Mouse (Mus musculus) CH12F3 (cell line): ENCODE measurements around the gene Gm20388.

ENCODE experiments used
- in situ Hi-C: fragments of 300-500 bp; cut with MboI; formaldehyde crosslinking; loops from 2 replicates; pipeline ENCODE4 v1.14.3; 2020; ENCODE audit warnings: low sequenced_read_pairs

Gm20388 gene

GRCm38 (mm10) chr8:121346862-121347261, 1436.2 kb downstream of the Gm20388 start:
- in situ Hi-C loops = no loop called here

- in situ Hi-C loops = no loop called here
These were observed 1438.4 kb downstream of the Gm20388 start for GRCm38 (mm10) chr8:121348998-121349397.

DNA sequence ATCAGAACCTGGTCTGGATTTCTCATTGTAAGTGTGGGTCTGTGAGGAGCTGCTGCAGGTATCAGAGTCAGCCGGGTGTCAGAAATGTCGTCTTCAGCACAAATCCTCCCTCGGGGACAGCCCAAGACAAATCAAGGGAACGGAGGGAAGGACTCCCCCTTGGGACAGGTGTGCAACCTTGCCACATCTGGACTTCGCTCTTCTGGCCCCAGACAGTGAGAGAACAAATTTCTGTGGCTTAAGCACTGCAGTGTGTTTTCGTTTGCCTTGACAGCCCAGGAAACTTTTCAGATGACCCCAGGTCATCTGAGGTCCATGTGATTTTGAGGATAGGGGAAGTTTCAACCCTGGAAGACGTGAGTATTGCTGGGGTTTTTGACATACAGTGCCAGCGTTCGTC, 1440.2 kb downstream of the Gm20388 start:
- in situ Hi-C loops = no loop called here

GRCm38 (mm10) chr8:121354844-121355243, 1444.2 kb downstream of the Gm20388 start:
- in situ Hi-C loops = no loop called here

DNA sequence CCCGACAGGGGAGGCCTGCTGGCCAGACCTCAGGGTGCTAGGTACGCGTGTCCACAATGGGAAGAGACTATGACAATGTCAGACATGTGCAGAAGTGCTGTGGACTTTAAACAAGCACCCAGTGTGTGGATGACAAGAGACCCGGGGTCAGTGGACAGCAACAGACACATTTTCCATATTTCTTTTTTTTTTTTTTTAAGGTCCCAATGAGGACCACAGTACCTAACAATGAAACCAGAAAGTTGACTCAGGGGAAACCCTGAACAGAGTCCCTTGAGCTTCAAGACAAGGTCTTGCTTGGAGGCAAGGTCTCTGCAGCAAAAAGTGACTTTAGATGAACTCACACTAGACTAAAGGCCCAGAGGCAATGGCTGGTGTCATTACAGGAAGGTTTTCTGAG, 1446.8 kb downstream of the Gm20388 start:
- in situ Hi-C loops = no loop called here

DNA sequence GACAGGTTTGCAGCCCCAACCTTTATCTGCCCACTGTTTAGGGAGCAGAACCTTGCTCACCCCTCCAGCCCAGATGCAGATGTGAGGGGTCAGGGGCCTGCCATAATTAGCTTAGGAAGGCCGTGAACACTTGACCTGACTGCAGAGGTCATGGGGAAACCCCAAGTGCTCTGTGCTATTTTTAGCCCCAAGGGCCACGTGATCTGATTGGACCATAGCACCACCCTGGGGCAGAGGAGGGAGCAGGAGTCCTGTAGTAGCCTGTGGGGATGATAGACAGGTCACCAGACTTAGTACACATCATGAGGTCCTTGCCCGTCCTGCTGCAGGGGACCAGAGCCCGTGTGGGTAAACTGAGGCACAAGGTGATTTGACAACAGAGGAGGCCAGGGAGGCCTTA, 1448.0 kb downstream of the Gm20388 start:
- in situ Hi-C loops = no loop called here

GRCm38 (mm10) chr8:121359131-121359981, 1448.7 kb downstream of the Gm20388 start:
- in situ Hi-C loops = no loop called here

- in situ Hi-C loops = no loop called here
These were observed 1449.4 kb downstream of the Gm20388 start for GRCm38 (mm10) chr8:121360001-121360400.

DNA sequence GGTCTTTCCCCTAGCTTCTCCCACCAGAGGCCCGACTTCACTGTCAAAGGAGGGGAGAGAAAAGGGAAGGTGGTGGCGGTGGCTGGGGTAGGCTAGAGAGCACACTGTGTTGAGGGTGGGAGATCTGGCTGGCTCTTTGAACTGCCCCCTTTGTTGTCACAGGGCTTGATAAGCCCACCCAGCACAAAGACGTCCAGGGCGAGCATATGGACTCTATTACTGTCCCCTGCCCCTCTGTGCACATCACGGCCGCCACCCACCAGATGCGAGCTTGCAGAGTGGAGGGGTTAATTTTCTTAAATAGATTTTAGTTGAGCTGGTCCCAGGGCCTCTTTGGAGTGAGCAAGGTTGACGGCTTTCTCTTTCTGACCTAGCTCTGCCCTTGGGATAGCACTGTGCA, 1450.5 kb downstream of the Gm20388 start:
- in situ Hi-C loops = no loop called here

- in situ Hi-C loops = no loop called here
These were observed 1454.0 kb downstream of the Gm20388 start for GRCm38 (mm10) chr8:121364646-121365045.

DNA sequence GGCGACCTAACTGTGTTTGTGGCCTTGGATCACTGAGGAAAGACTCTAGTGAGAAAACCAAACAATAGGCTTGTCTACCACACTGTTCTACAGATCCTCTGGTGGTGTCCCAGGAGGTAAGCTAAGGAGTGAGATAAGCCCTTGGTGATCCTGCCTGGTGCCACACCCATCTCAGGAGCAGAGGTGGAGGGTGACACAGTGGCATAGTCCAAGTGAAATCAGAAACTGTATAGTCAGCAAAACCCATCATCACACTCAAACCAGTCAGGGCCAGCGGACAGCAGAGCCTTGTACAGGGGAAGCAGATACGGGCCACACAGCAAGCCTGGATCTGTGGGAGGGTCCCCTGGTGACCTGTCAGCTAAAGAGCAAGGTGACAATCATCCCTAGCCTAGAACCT, 1454.5 kb downstream of the Gm20388 start:
- in situ Hi-C loops = no loop called here

- in situ Hi-C loops = no loop called here
These were observed 1456.0 kb downstream of the Gm20388 start for GRCm38 (mm10) chr8:121366655-121367054.

GRCm38 (mm10) chr8:121368799-121369198, 1458.2 kb downstream of the Gm20388 start:
- in situ Hi-C loops = no loop called here

- in situ Hi-C loops = no loop called here
These were observed 1458.7 kb downstream of the Gm20388 start for GRCm38 (mm10) chr8:121369378-121369777.

DNA sequence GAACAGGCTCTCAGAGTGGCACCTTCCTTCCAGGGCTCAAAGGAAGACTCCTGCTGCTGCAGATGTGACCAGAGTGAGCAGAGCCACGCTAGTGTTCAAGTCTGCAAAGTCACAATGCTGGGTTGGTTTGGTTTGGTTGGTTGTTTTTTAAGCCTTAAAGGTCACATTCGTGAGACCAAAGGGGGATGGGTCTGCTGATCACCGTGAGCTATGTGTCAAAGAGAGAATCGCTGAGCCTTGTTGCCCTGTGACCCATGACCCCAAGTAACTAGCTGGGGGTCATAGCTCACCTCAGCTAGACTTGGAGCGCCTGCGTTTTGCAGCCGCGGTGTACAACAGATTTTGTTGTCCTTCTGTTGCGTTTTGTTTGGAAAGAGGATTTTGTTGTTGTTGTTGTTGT, 1460.6 kb downstream of the Gm20388 start:
- in situ Hi-C loops = no loop called here

- in situ Hi-C loops = no loop called here
These were observed 1461.4 kb downstream of the Gm20388 start for GRCm38 (mm10) chr8:121371911-121372638.

DNA sequence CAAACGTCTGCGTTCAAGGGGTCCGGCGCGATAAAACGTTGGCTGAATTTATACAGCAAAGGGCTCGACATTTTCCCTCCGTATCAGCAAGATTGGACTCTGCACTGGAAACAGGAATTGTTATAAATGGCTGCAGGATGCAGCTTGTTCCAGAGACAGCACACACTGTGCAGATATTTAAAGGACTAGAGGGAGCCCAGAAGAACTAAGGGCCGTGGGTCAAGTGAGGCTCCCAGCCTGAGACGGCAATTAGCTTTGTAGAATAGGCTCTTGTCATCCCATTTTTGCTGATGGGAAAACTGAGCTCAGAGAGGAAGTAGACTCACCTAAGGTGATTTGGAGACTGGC, 1462.0 kb downstream of the Gm20388 start:
- in situ Hi-C loops = no loop called here

GRCm38 (mm10) chr8:121374284-121374683, 1463.6 kb downstream of the Gm20388 start:
- in situ Hi-C loops = no loop called here

DNA sequence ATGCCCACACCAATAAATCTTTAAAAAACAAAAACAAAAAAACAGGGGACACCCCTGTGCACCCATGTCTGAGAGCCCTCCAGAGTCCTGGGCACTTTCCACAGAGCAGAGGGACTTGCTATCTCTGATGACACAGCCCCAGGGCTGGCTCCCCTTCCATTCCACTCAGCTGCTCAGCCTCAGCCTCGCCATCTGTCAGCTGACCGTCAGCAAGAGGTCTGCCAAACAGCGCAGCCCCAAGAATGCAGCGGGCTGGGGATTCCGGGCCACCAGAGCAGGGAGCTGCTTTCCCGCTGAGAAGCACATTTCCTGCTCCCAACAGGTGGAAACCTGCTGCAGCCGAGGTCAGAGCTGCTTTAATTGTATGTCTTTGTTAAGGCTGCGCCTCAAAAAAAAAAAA, 1464.1 kb downstream of the Gm20388 start:
- in situ Hi-C loops = loop anchor here (25.0 kb wide), 1 partner anchor 262 kb away; the partner anchor contains the start of genes Foxc2 and Mthfsd

GRCm38 (mm10) chr8:121376116-121376950, 1465.7 kb downstream of the Gm20388 start:
- in situ Hi-C loops = loop anchor here (25.0 kb wide), 1 partner anchor 264 kb away; the partner anchor contains the start of genes Foxc2 and Mthfsd

- in situ Hi-C loops = loop anchor here (25.0 kb wide), 1 partner anchor 265 kb away; the partner anchor contains the start of genes Foxc2 and Mthfsd
These were observed 1467.0 kb downstream of the Gm20388 start for GRCm38 (mm10) chr8:121377680-121378079.
